In the genomic region with DNA sequence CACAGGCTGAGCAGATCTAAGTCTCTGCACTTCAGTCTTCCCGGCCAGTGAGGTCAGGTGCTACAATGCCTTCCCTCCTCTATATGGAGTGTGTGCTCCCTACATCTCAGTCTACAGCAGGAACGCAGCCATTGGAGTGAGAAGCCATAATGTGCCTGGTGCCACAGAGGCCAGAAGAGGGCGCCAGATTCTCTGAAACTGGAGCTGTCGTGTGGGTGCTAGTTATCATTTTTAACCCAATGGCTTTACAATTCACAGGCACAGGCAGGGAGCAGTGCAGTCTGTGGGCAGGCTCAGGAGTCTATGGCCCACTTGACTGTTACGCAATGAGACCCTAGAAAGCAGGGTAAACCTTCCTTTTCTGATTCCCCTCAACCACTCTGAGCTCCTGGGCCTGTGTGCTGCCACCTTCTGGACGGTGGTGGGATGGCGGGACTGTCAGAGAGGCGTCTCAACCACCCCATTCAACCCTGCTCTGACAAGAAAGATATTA, we compare ENCODE assay signal across 8 mouse cellular contexts. TPM values are rescaled to one million over a fixed set of nuclear protein-coding genes. Genes with fewer than 3 reads are reported as not detected.
A peak's percentile ranks its signal among the peaks of the same experiment; 100 is the strongest.
DNase-seq lines count a peak whose midpoint lies in the region; ATAC-seq lines count a peak whose summit lies in the region.

No protein-coding gene starts in this region.

- H3K27ac ChIP-seq in intestine, embryonic 16.5 days (ENCODE audit: low read length), result no peak overlapping the region
- H3K27ac ChIP-seq in midbrain, embryonic 11.5 days (ENCODE audit: low read depth, low read length), result no peak overlapping the region

- ATAC-seq in granulocyte monocyte progenitor cell, adult 5-6 weeks (replicated peaks; ENCODE audit: poor library complexity, severe bottlenecking), result peak; percentile 92
- peak; percentile 49 for ATAC-seq in intestine, embryonic 16.5 days
- peak; percentile 42 for ATAC-seq in midbrain, embryonic 11.5 days (ENCODE audit: low FRiP score)

- WGBS in intestine, embryonic 16.5 days, result 6% methylated on average over 8 of the region's 8 CpGs
- WGBS in midbrain, embryonic 11.5 days, result 12% methylated on average over 8 of the region's 8 CpGs

- no peaks in the 10 kb centered on the region for H3K36me3 ChIP-seq in intestine, embryonic 16.5 days (ENCODE audit: control insufficient read depth, insufficient read depth, low read length)
- H3K36me3 ChIP-seq in midbrain, embryonic 11.5 days (ENCODE audit: control insufficient read depth, insufficient read depth, low read length), result no peaks in the 10 kb centered on the region

- intact Hi-C loops in left cerebral cortex, postnatal 4 days (cut with DNase I), result no loop called here

- H3K4me1 ChIP-seq in intestine, embryonic 16.5 days (ENCODE audit: control insufficient read depth, insufficient read depth, low read length), result no peaks in the 10 kb centered on the region; the same call in 1 of the 2 replicates
- no peaks in the 10 kb centered on the region for H3K4me1 ChIP-seq in midbrain, embryonic 11.5 days (ENCODE audit: control insufficient read depth, insufficient read depth, low read length)

- H3K4me3 ChIP-seq in intestine, embryonic 16.5 days (ENCODE audit: low read length), result peak overlapping the region; percentile 21; the same call in 1 of the 2 replicates
- H3K4me3 ChIP-seq in midbrain, embryonic 11.5 days (ENCODE audit: low read depth, low read length), result no peak overlapping the region

- H3K27me3 ChIP-seq in intestine, embryonic 16.5 days (replicated peaks; ENCODE audit: control insufficient read depth, insufficient read depth, low read length), result no peaks in the 10 kb centered on the region
- no peaks in the 10 kb centered on the region for H3K27me3 ChIP-seq in midbrain, embryonic 11.5 days (ENCODE audit: control insufficient read depth, insufficient read depth, low read length)

- peak; percentile 58 for DNase-seq in ovary, postnatal 10 days (ENCODE audit: low spot score)
- DNase-seq in ovary, adult 18-20 months (ENCODE audit: low spot score), result no peak
- peak; percentile 86 for DNase-seq in embryo, embryonic 9.5 days (ENCODE audit: extremely low spot score)
- peak; percentile 75 for DNase-seq in left cerebral cortex, postnatal 4 days
- DNase-seq in midbrain, embryonic 11.5 days (ENCODE audit: low spot score, missing footprints), result peak; percentile 99
- DNase-seq in skeletal muscle tissue, adult 2 months (ENCODE audit: low read depth, low spot score), result peak; percentile 23

- H3K9ac ChIP-seq in intestine, embryonic 16.5 days (ENCODE audit: low read depth, low read length), result no peak overlapping the region
- no peak overlapping the region for H3K9ac ChIP-seq in midbrain, embryonic 11.5 days (ENCODE audit: low read length)

- H3K4me2 ChIP-seq in intestine, embryonic 16.5 days (ENCODE audit: low read depth, low read length), result peak overlapping the region; percentile 39; the same call in 1 of the 2 replicates
- peak overlapping the region; percentile 19; the same call in 1 of the 2 replicates for H3K4me2 ChIP-seq in midbrain, embryonic 11.5 days

- H3K9me3 ChIP-seq in intestine, embryonic 16.5 days (ENCODE audit: control insufficient read depth, low read length), result no peaks in the 10 kb centered on the region
- no peaks in the 10 kb centered on the region for H3K9me3 ChIP-seq in midbrain, embryonic 11.5 days (ENCODE audit: control insufficient read depth, low read length)

RNA-seq across cellular contexts. Expression of a gene that starts 18.9 kb away (rescaled TPM):
- total RNA-seq in granulocyte monocyte progenitor cell, adult 5-6 weeks (2014; fragmentation: Nextera tagmentation), result not detected in 2 replicates
- not detected in 2 replicates for total RNA-seq in granulocyte monocyte progenitor cell, adult 5-6 weeks (2017)
- 6.6 and 7.9 TPM in 2 replicates for polyA plus RNA-seq in intestine, embryonic 16.5 days (2015; fragmentation: Nextera tagmentation; extraction: Ambion mirVana)
- under 1 TPM; 0.24 to 0.26 TPM for total RNA-seq in left cerebral cortex, postnatal 4 days (2021)
- polyA plus RNA-seq in midbrain, embryonic 11.5 days (2014; fragmentation: Nextera tagmentation; extraction: Ambion mirVana), result not detected in 2 replicates

RNA-seq across cellular contexts. Expression of a gene that starts 23.0 kb away (rescaled TPM):
- total RNA-seq in granulocyte monocyte progenitor cell, adult 5-6 weeks (2014; fragmentation: Nextera tagmentation), result not detected in 2 replicates
- 0.17 and 0.52 TPM in 2 replicates for total RNA-seq in granulocyte monocyte progenitor cell, adult 5-6 weeks (2017)
- 4.3 and 5.2 TPM in 2 replicates for polyA plus RNA-seq in intestine, embryonic 16.5 days (2015; fragmentation: Nextera tagmentation; extraction: Ambion mirVana)
- under 1 TPM; 0.28 to 0.32 TPM for total RNA-seq in left cerebral cortex, postnatal 4 days (2021)
- polyA plus RNA-seq in midbrain, embryonic 11.5 days (2014; fragmentation: Nextera tagmentation; extraction: Ambion mirVana), result 0.08 and 0.12 TPM in 2 replicates

RNA-seq across cellular contexts. Expression of a gene that starts 50.4 kb away (rescaled TPM):
- not detected in 2 replicates for total RNA-seq in granulocyte monocyte progenitor cell, adult 5-6 weeks (2014; fragmentation: Nextera tagmentation)
- not detected in 2 replicates for total RNA-seq in granulocyte monocyte progenitor cell, adult 5-6 weeks (2017)
- polyA plus RNA-seq in intestine, embryonic 16.5 days (2015; fragmentation: Nextera tagmentation; extraction: Ambion mirVana), result 0.88 and 1.1 TPM in 2 replicates
- under 1 TPM; 0.81 to 0.86 TPM for total RNA-seq in left cerebral cortex, postnatal 4 days (2021)
- 0.04 and 0.11 TPM in 2 replicates for polyA plus RNA-seq in midbrain, embryonic 11.5 days (2014; fragmentation: Nextera tagmentation; extraction: Ambion mirVana)

Comparison
In these comparisons a context has a peak if more than half of its experiments do, and no peak if none do; other contexts are left out.
1. ATAC-seq: peak in every context shown above with its lines; median percentile 92 in granulocyte monocyte progenitor cell, adult 5-6 weeks; 49 in intestine, embryonic 16.5 days; 42 in midbrain, embryonic 11.5 days.